Comparison of ENCODE assay signal across 8 mouse cellular contexts in genomic region chr2:119675831-119676230, GRCm38 (mm10). TPM values are rescaled to one million over a fixed set of nuclear protein-coding genes. Genes with fewer than 3 reads are reported as not detected.
DNase-seq lines count a peak whose midpoint lies in the region; ATAC-seq lines count a peak whose summit lies in the region.

No protein-coding gene starts in this region.

- H3K27ac ChIP-seq in kidney, embryonic 14.5 days (ENCODE audit: low read depth, low read length) = no peak overlapping the region
- H3K27ac ChIP-seq in hindbrain, embryonic 14.5 days = no peak overlapping the region
- no peak overlapping the region for H3K27ac ChIP-seq in midbrain, embryonic 15.5 days

- H3K4me3 ChIP-seq in kidney, embryonic 14.5 days (ENCODE audit: low read length) = peak overlapping the region; percentile 78
- peak overlapping the region; percentile 99 for H3K4me3 ChIP-seq in hindbrain, embryonic 14.5 days (replicated peaks; ENCODE audit: low read length)
- peak overlapping the region; percentile 87 for H3K4me3 ChIP-seq in midbrain, embryonic 15.5 days

- no peaks in the 10 kb centered on the region; the same call in 1 of the 2 replicates for H3K27me3 ChIP-seq in kidney, embryonic 14.5 days (ENCODE audit: control insufficient read depth, insufficient read depth, low read length)
- no peaks in the 10 kb centered on the region for H3K27me3 ChIP-seq in hindbrain, embryonic 14.5 days (ENCODE audit: control insufficient read depth, insufficient read depth, low read length)
- 0 out of 2 replicates have a peak, but pooled peaks cover 4% of the 10 kb centered on the region for H3K27me3 ChIP-seq in midbrain, embryonic 15.5 days (replicated peaks)

- peak overlapping the region; percentile 75 for H3K4me2 ChIP-seq in kidney, embryonic 14.5 days (replicated peaks; ENCODE audit: low read depth, low read length)
- peak overlapping the region; percentile 82 for H3K4me2 ChIP-seq in hindbrain, embryonic 14.5 days (replicated peaks)
- H3K4me2 ChIP-seq in midbrain, embryonic 15.5 days = peak overlapping the region; percentile 82

- no peak for DNase-seq in kidney, adult 9 months
- DNase-seq in MEL-GATA-1-ER (ENCODE audit: extremely low read depth, low read depth) = peak; percentile 36
- DNase-seq in hindbrain, embryonic 14.5 days (ENCODE audit: low spot score) = no peak
- DNase-seq in left cerebral cortex, postnatal 36 days (ENCODE audit: low spot score in 2 of 2) = no peak
- no peak for DNase-seq in gastrocnemius, postnatal 10 days

- intact Hi-C loops in left cerebral cortex, postnatal 36 days (cut with DNase I) = loop anchor here (5.0 kb wide), 1 partner anchor 129 kb away; the partner anchor contains the start of genes Chp1 and Exd1

- H3K9ac ChIP-seq in kidney, embryonic 14.5 days (ENCODE audit: low read depth, low read length) = peak overlapping the region; percentile 89
- peak overlapping the region; percentile 98 for H3K9ac ChIP-seq in hindbrain, embryonic 14.5 days
- peak overlapping the region; percentile 87 for H3K9ac ChIP-seq in midbrain, embryonic 15.5 days

- no peaks in the 10 kb centered on the region for H3K9me3 ChIP-seq in kidney, embryonic 14.5 days (ENCODE audit: control insufficient read depth, low read length)
- H3K9me3 ChIP-seq in hindbrain, embryonic 14.5 days (ENCODE audit: control insufficient read depth, low read length) = no peaks in the 10 kb centered on the region
- no peaks in the 10 kb centered on the region for H3K9me3 ChIP-seq in midbrain, embryonic 15.5 days

- ATAC-seq in kidney, embryonic 14.5 days (ENCODE audit: low FRiP score, low TSS enrichment) = no peak
- ATAC-seq in hindbrain, embryonic 14.5 days (ENCODE audit: low FRiP score) = no peak
- ATAC-seq in midbrain, embryonic 15.5 days (replicated peaks) = no peak
- no peak for ATAC-seq in megakaryocyte progenitor cell, adult 5-6 weeks (replicated peaks; ENCODE audit: poor library complexity)

- no peaks in the 10 kb centered on the region for H3K4me1 ChIP-seq in kidney, embryonic 14.5 days (ENCODE audit: control insufficient read depth, insufficient read depth, low read length)
- H3K4me1 ChIP-seq in hindbrain, embryonic 14.5 days (replicated peaks; ENCODE audit: control insufficient read depth, insufficient read depth, low read length) = peaks cover 23% of the 10 kb centered on the region
- peaks cover 27% of the 10 kb centered on the region for H3K4me1 ChIP-seq in midbrain, embryonic 15.5 days

- H3K36me3 ChIP-seq in kidney, embryonic 14.5 days (ENCODE audit: control insufficient read depth, insufficient read depth, low read length) = peaks cover 3% of the 10 kb centered on the region; the same call in 1 of the 2 replicates
- no peaks in the 10 kb centered on the region; the same call in 1 of the 2 replicates for H3K36me3 ChIP-seq in hindbrain, embryonic 14.5 days (replicated peaks; ENCODE audit: control insufficient read depth, insufficient read depth)
- no peaks in the 10 kb centered on the region for H3K36me3 ChIP-seq in midbrain, embryonic 15.5 days (replicated peaks)

- WGBS in kidney, embryonic 14.5 days = 2% methylated on average over 5 of the region's 5 CpGs
- WGBS in hindbrain, embryonic 14.5 days = 7% methylated on average over 5 of the region's 5 CpGs
- 4% methylated on average over 5 of the region's 5 CpGs for WGBS in midbrain, embryonic 15.5 days

RNA-seq across cellular contexts. Expression of gene Rtf1, which starts 1.0 kb away (rescaled TPM):
- 34.3 and 53.7 TPM in 2 replicates for polyA plus RNA-seq in kidney, embryonic 14.5 days (2014; fragmentation: Nextera tagmentation; extraction: Ambion mirVana)
- 35.5 and 36.2 TPM in 2 replicates for polyA plus RNA-seq in hindbrain, embryonic 14.5 days (2014; fragmentation: Nextera tagmentation; extraction: Ambion mirVana)
- polyA plus RNA-seq in midbrain, embryonic 15.5 days (2015; fragmentation: Nextera tagmentation; extraction: Ambion mirVana) = 50.0 and 62.3 TPM in 2 replicates
- total RNA-seq in left cerebral cortex, postnatal 36 days (2021) = 10 to 100 TPM; 57.8 to 62.8 TPM
- total RNA-seq in gastrocnemius, postnatal 10 days (2021) = 10 to 100 TPM; 26.7 to 29.2 TPM
- 39.1 and 41.9 TPM in 2 replicates for total RNA-seq in megakaryocyte progenitor cell, adult 5-6 weeks (2015)
- 26.2 and 43.0 TPM in 2 replicates for total RNA-seq in megakaryocyte progenitor cell, adult 5-6 weeks (2017)

RNA-seq across cellular contexts. Expression of gene Ndufaf1, which starts 13.2 kb away (rescaled TPM):
- polyA plus RNA-seq in kidney, embryonic 14.5 days (2014; fragmentation: Nextera tagmentation; extraction: Ambion mirVana) = 40.3 and 45.4 TPM in 2 replicates
- polyA plus RNA-seq in hindbrain, embryonic 14.5 days (2014; fragmentation: Nextera tagmentation; extraction: Ambion mirVana) = 37.4 and 37.9 TPM in 2 replicates
- 37.0 and 37.5 TPM in 2 replicates for polyA plus RNA-seq in midbrain, embryonic 15.5 days (2015; fragmentation: Nextera tagmentation; extraction: Ambion mirVana)
- total RNA-seq in left cerebral cortex, postnatal 36 days (2021) = 10 to 100 TPM; 28.4 to 29.3 TPM
- total RNA-seq in gastrocnemius, postnatal 10 days (2021) = 10 to 100 TPM; 36.0 to 40.0 TPM
- total RNA-seq in megakaryocyte progenitor cell, adult 5-6 weeks (2015) = 37.3 and 38.8 TPM in 2 replicates
- total RNA-seq in megakaryocyte progenitor cell, adult 5-6 weeks (2017) = 18.4 and 20.4 TPM in 2 replicates

RNA-seq across cellular contexts. Expression of gene Oip5, which starts 57.6 kb away (rescaled TPM):
- polyA plus RNA-seq in kidney, embryonic 14.5 days (2014; fragmentation: Nextera tagmentation; extraction: Ambion mirVana) = 35.5 and 38.6 TPM in 2 replicates
- polyA plus RNA-seq in hindbrain, embryonic 14.5 days (2014; fragmentation: Nextera tagmentation; extraction: Ambion mirVana) = 3.2 and 6.1 TPM in 2 replicates
- 3.1 and 4.6 TPM in 2 replicates for polyA plus RNA-seq in midbrain, embryonic 15.5 days (2015; fragmentation: Nextera tagmentation; extraction: Ambion mirVana)
- 1 to 10 TPM; 1.6 to 1.7 TPM for total RNA-seq in left cerebral cortex, postnatal 36 days (2021)
- total RNA-seq in gastrocnemius, postnatal 10 days (2021) = 1 to 10 TPM; 2.5 to 3.4 TPM
- 19.5 and 21.9 TPM in 2 replicates for total RNA-seq in megakaryocyte progenitor cell, adult 5-6 weeks (2015)
- 26.9 and 29.6 TPM in 2 replicates for total RNA-seq in megakaryocyte progenitor cell, adult 5-6 weeks (2017)

RNA-seq across cellular contexts. Expression of gene Nusap1, which starts 57.7 kb away (rescaled TPM):
- polyA plus RNA-seq in kidney, embryonic 14.5 days (2014; fragmentation: Nextera tagmentation; extraction: Ambion mirVana) = 77.2 and 97.7 TPM in 2 replicates
- polyA plus RNA-seq in hindbrain, embryonic 14.5 days (2014; fragmentation: Nextera tagmentation; extraction: Ambion mirVana) = 11.0 and 13.8 TPM in 2 replicates
- 10.1 and 11.6 TPM in 2 replicates for polyA plus RNA-seq in midbrain, embryonic 15.5 days (2015; fragmentation: Nextera tagmentation; extraction: Ambion mirVana)
- total RNA-seq in left cerebral cortex, postnatal 36 days (2021) = under 1 TPM; 0.39 to 0.62 TPM
- 1 to 10 TPM; 6.8 to 8.4 TPM for total RNA-seq in gastrocnemius, postnatal 10 days (2021)
- 85.9 and 103 TPM in 2 replicates for total RNA-seq in megakaryocyte progenitor cell, adult 5-6 weeks (2015)
- total RNA-seq in megakaryocyte progenitor cell, adult 5-6 weeks (2017) = 96.0 and 104 TPM in 2 replicates

Comparison
In these comparisons a context has a peak if more than half of its experiments do, and no peak if none do; other contexts are left out.
1. RNA of gene Oip5, which starts 57.6 kb away (total RNA-seq): 19.5 to 29.6 TPM in megakaryocyte progenitor cell, adult 5-6 weeks; 2.5 to 3.4 TPM in gastrocnemius, postnatal 10 days and 1.6 to 1.7 TPM in left cerebral cortex, postnatal 36 days; every median in the first group is over 4 times any median in the second.
2. Peak in every context shown above with its lines, with median percentiles within 50 percentile points of each other: H3K4me2 ChIP-seq, H3K4me3 ChIP-seq and H3K9ac ChIP-seq.